Mouse (Mus musculus): ENCODE data around the gene Gpr119. TPM values are rescaled to one million over a fixed set of nuclear protein-coding genes. Genes with fewer than 3 reads are reported as not detected.

Gene Gpr119
- polyA plus RNA-seq, 2 experiments = not detected

- WGBS (ENCODE audit: insufficient replicate concordance) = 31% methylated on average over 5 of the region's 5 CpGs
- no peaks in the 10 kb centered on the region for H3K4me1 ChIP-seq (replicated peaks; ENCODE audit: control insufficient read depth in 2 of 2, insufficient read depth in 2 of 2, low read length in 1 of 2)
- no peaks in the 10 kb centered on the region for H3K27me3 ChIP-seq (ENCODE audit: control insufficient read depth, insufficient read depth, low read length)
- H3K9me3 ChIP-seq (ENCODE audit: control insufficient read depth, low read length) = no peaks in the 10 kb centered on the region
- DNase-seq (ENCODE audit: low read depth in 3 of 3, low spot score in 3 of 3) = no peak
- peak; percentile 59 for ATAC-seq (ENCODE audit: insufficient read depth)
- no peak overlapping the region for H3K9ac ChIP-seq (replicated peaks)
- no peaks in the 10 kb centered on the region for H3K36me3 ChIP-seq (replicated peaks; ENCODE audit: control insufficient read depth, insufficient read depth, low read depth)
- H3K4me2 ChIP-seq (ENCODE audit: low read depth) = no peak overlapping the region
- TF ChIP-seq EP300 (IDR thresholded peaks at IDR 0.05; ENCODE audit: low read depth) (no peak), CTCF (IDR thresholded peaks at IDR 0.05; ENCODE audit: low read depth) (no peak)
- no peak overlapping the region for H3K4me3 ChIP-seq (ENCODE audit: insufficient read depth in 1 of 2, low read depth in 2 of 2, low read length in 2 of 2)
- H3K27ac ChIP-seq = no peak overlapping the region
Observed at GRCm38 (mm10) chrX:48683857-48684256, 9.6 kb upstream of the Gpr119 start.

GRCm38 (mm10) chrX:48683451-48683850 lies 9.2 kb upstream of the Gpr119 start:
- Histone ChIP-seq H3K27ac (no peak overlapping the region), H3K36me3 (replicated peaks; ENCODE audit: control insufficient read depth, insufficient read depth, low read depth) (no peaks in the 10 kb centered on the region), H3K4me1 (replicated peaks; ENCODE audit: control insufficient read depth in 2 of 2, insufficient read depth in 2 of 2, low read length in 1 of 2) (no peaks in the 10 kb centered on the region), H3K9ac (replicated peaks) (no peak overlapping the region), H3K27me3 (ENCODE audit: control insufficient read depth, insufficient read depth, low read length) (no peaks in the 10 kb centered on the region), H3K4me3 (ENCODE audit: insufficient read depth in 1 of 2, low read depth in 2 of 2, low read length in 2 of 2) (no peak overlapping the region), H3K4me2 (ENCODE audit: low read depth) (no peak overlapping the region), H3K9me3 (ENCODE audit: control insufficient read depth, low read length) (no peaks in the 10 kb centered on the region)
- whole genome bisulfite sequencing (ENCODE audit: insufficient replicate concordance) = 20% methylated on average over 3 of the region's 3 CpGs
- 0 out of 2 replicates have a peak, but pooled peaks have one; percentile 41 for ATAC-seq (ENCODE audit: insufficient read depth)
- DNase-seq (ENCODE audit: low read depth in 3 of 3, low spot score in 3 of 3) = no peak
- TF ChIP-seq CTCF (IDR thresholded peaks at IDR 0.05; ENCODE audit: low read depth) (peak; percentile 73), EP300 (IDR thresholded peaks at IDR 0.05; ENCODE audit: low read depth) (no peak)

GRCm38 (mm10) chrX:48671714-48672113 lies 2.6 kb downstream of the Gpr119 start:
- H3K9ac ChIP-seq (replicated peaks) = no peak overlapping the region
- no peak for TF ChIP-seq EP300 (IDR thresholded peaks at IDR 0.05; ENCODE audit: low read depth)
- no peak for TF ChIP-seq CTCF (IDR thresholded peaks at IDR 0.05; ENCODE audit: low read depth)
- no peaks in the 10 kb centered on the region for H3K9me3 ChIP-seq (ENCODE audit: control insufficient read depth, low read length)
- no peaks in the 10 kb centered on the region for H3K36me3 ChIP-seq (replicated peaks; ENCODE audit: control insufficient read depth, insufficient read depth, low read depth)
- 16% methylated on average over 3 of the region's 3 CpGs for WGBS (ENCODE audit: insufficient replicate concordance)
- DNase-seq (ENCODE audit: low read depth in 3 of 3, low spot score in 3 of 3) (no peak), ATAC-seq (ENCODE audit: insufficient read depth) (no peak)
- no peak overlapping the region for H3K4me2 ChIP-seq (ENCODE audit: low read depth)
- H3K4me1 ChIP-seq (replicated peaks; ENCODE audit: control insufficient read depth in 2 of 2, insufficient read depth in 2 of 2, low read length in 1 of 2) = no peaks in the 10 kb centered on the region
- H3K4me3 ChIP-seq (ENCODE audit: insufficient read depth in 1 of 2, low read depth in 2 of 2, low read length in 2 of 2) = no peak overlapping the region
- no peak overlapping the region for H3K27ac ChIP-seq
- no peaks in the 10 kb centered on the region for H3K27me3 ChIP-seq (ENCODE audit: control insufficient read depth, insufficient read depth, low read length)

GRCm38 (mm10) chrX:48669588-48669987 lies 4.7 kb downstream of the Gpr119 start:
- ATAC-seq (ENCODE audit: insufficient read depth) (no peak), DNase-seq (ENCODE audit: low read depth in 3 of 3, low spot score in 3 of 3) (no peak)
- Histone ChIP-seq H3K9ac (replicated peaks) (no peak overlapping the region), H3K4me2 (ENCODE audit: low read depth) (no peak overlapping the region), H3K4me3 (ENCODE audit: insufficient read depth in 1 of 2, low read depth in 2 of 2, low read length in 2 of 2) (no peak overlapping the region), H3K27ac (no peak overlapping the region), H3K4me1 (replicated peaks; ENCODE audit: control insufficient read depth in 2 of 2, insufficient read depth in 2 of 2, low read length in 1 of 2) (no peaks in the 10 kb centered on the region), H3K9me3 (ENCODE audit: control insufficient read depth, low read length) (no peaks in the 10 kb centered on the region), H3K36me3 (replicated peaks; ENCODE audit: control insufficient read depth, insufficient read depth, low read depth) (no peaks in the 10 kb centered on the region), H3K27me3 (ENCODE audit: control insufficient read depth, insufficient read depth, low read length) (no peaks in the 10 kb centered on the region)
- TF ChIP-seq CTCF (IDR thresholded peaks at IDR 0.05; ENCODE audit: low read depth) (peak; percentile 43), EP300 (IDR thresholded peaks at IDR 0.05; ENCODE audit: low read depth) (no peak)
- WGBS (ENCODE audit: insufficient replicate concordance) = 51% methylated on average over 3 of the region's 3 CpGs

GRCm38 (mm10) chrX:48666807-48667206 lies 7.5 kb downstream of the Gpr119 start:
- Histone ChIP-seq H3K27me3 (ENCODE audit: control insufficient read depth, insufficient read depth, low read length) (no peaks in the 10 kb centered on the region), H3K9me3 (ENCODE audit: control insufficient read depth, low read length) (no peaks in the 10 kb centered on the region), H3K9ac (replicated peaks) (no peak overlapping the region), H3K4me1 (replicated peaks; ENCODE audit: control insufficient read depth in 2 of 2, insufficient read depth in 2 of 2, low read length in 1 of 2) (no peaks in the 10 kb centered on the region), H3K36me3 (replicated peaks; ENCODE audit: control insufficient read depth, insufficient read depth, low read depth) (no peaks in the 10 kb centered on the region), H3K4me2 (ENCODE audit: low read depth) (no peak overlapping the region), H3K27ac (no peak overlapping the region), H3K4me3 (ENCODE audit: insufficient read depth in 1 of 2, low read depth in 2 of 2, low read length in 2 of 2) (no peak overlapping the region)
- no peak for ATAC-seq (ENCODE audit: insufficient read depth)
- WGBS (ENCODE audit: insufficient replicate concordance) = 40% methylated on average over 6 of the region's 6 CpGs
- TF ChIP-seq EP300 (IDR thresholded peaks at IDR 0.05; ENCODE audit: low read depth) (no peak), CTCF (IDR thresholded peaks at IDR 0.05; ENCODE audit: low read depth) (no peak)
- no peak for DNase-seq (ENCODE audit: low read depth in 3 of 3, low spot score in 3 of 3)

Data from liver, embryonic 14.5 days (tissue).